Mouse (Mus musculus): Measurements from ENCODE around the gene Olfr1377. TPM values are rescaled to one million over a fixed set of nuclear protein-coding genes. Genes with fewer than 3 reads are reported as not detected.
"Not testable (repeated sequence)": the region's sequence is repeated elsewhere in the genome, so short reads cannot be mapped to it uniquely, and the experiment has no call there.

The Olfr1377 gene
- polyA plus RNA-seq, 1 experiment from 2014 or later: not detected

GRCm38 (mm10) chr11:50966230-50966629 lies 15.5 kb upstream of the Olfr1377 start, which contains the start of gene Olfr1378:
Gene Olfr1378, plus strand, starts transcription at chr11:50966530.
- no peaks in the 10 kb centered on the region for H3K27me3 ChIP-seq (ENCODE audit: control insufficient read depth, insufficient read depth, low read depth, low read length)
- no peak for ATAC-seq
- H3K9ac ChIP-seq (ENCODE audit: low read depth, low read length): no peak within 1 kb of the TSS
- H3K4me3 ChIP-seq (ENCODE audit: low read depth, low read length): no peak within 1 kb of the TSS
- no peak within 1 kb of the TSS for H3K27ac ChIP-seq (ENCODE audit: low read length)
- no peaks in the 10 kb centered on the region for H3K36me3 ChIP-seq (ENCODE audit: control insufficient read depth, insufficient read depth, low read length)
- 82% methylated on average over 11 of the region's 11 CpGs for WGBS
- H3K4me1 ChIP-seq (ENCODE audit: control insufficient read depth, insufficient read depth, low read length): no peaks in the 10 kb centered on the region
- no peaks in the 10 kb centered on the region for H3K9me3 ChIP-seq (replicated peaks; ENCODE audit: control insufficient read depth, low read length, poor library complexity, severe bottlenecking)
- no peak within 1 kb of the TSS for H3K4me2 ChIP-seq (ENCODE audit: low read length)

DNA sequence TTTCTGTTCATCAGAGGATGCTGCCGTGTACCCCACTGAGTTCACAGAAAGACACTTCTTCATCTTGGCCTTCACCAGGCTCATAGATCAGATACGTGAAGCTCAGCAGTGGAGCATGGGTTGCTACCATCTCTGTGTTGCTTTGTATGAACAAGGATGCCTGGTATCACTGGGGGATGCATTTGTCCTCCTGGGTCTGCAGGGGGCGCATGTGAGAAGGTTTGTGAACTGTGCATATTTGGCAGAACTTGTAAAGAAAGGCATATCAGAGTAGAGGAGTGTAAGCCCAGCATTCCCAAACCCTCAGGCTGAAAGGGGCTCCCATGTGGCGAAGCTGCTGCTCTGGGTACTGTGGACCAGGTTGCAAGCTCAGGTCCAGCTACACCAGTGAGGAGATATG lies 4.6 kb upstream of the Olfr1377 start:
- no peak for ATAC-seq
- H3K4me2 ChIP-seq (ENCODE audit: low read length): no peak overlapping the region

GRCm38 (mm10) chr11:51003296-51003695 lies 21.5 kb downstream of the Olfr1377 start, which contains the start of gene Olfr51:
Gene Olfr51, plus strand, starts transcription at chr11:51003596.
- ATAC-seq: no peak
- Histone ChIP-seq H3K4me1 (ENCODE audit: control insufficient read depth, insufficient read depth, low read length) (no peaks in the 10 kb centered on the region), H3K9me3 (replicated peaks; ENCODE audit: control insufficient read depth, low read length, poor library complexity, severe bottlenecking) (no peaks in the 10 kb centered on the region; the same call in 1 of the 2 replicates), H3K27me3 (ENCODE audit: control insufficient read depth, insufficient read depth, low read depth, low read length) (no peaks in the 10 kb centered on the region), H3K36me3 (ENCODE audit: control insufficient read depth, insufficient read depth, low read length) (no peaks in the 10 kb centered on the region), H3K4me3 (ENCODE audit: low read depth, low read length) (no peak within 1 kb of the TSS), H3K4me2 (ENCODE audit: low read length) (no peak within 1 kb of the TSS), H3K9ac (ENCODE audit: low read depth, low read length) (no peak within 1 kb of the TSS), H3K27ac (ENCODE audit: low read length) (no peak within 1 kb of the TSS)
- 74% methylated on average over 5 of the region's 5 CpGs for WGBS

More for the DNA sequence above, 4.6 kb upstream of the Olfr1377 start:
- 65% methylated on average over 4 of the region's 4 CpGs for WGBS
- Histone ChIP-seq H3K9ac (ENCODE audit: low read depth, low read length) (no peak overlapping the region), H3K4me1 (ENCODE audit: control insufficient read depth, insufficient read depth, low read length) (no peaks in the 10 kb centered on the region), H3K27me3 (ENCODE audit: control insufficient read depth, insufficient read depth, low read depth, low read length) (no peaks in the 10 kb centered on the region), H3K36me3 (ENCODE audit: control insufficient read depth, insufficient read depth, low read length) (no peaks in the 10 kb centered on the region), H3K27ac (ENCODE audit: low read length) (no peak overlapping the region), H3K9me3 (replicated peaks; ENCODE audit: control insufficient read depth, low read length, poor library complexity, severe bottlenecking) (no peaks in the 10 kb centered on the region), H3K4me3 (ENCODE audit: low read depth, low read length) (no peak overlapping the region)

DNA sequence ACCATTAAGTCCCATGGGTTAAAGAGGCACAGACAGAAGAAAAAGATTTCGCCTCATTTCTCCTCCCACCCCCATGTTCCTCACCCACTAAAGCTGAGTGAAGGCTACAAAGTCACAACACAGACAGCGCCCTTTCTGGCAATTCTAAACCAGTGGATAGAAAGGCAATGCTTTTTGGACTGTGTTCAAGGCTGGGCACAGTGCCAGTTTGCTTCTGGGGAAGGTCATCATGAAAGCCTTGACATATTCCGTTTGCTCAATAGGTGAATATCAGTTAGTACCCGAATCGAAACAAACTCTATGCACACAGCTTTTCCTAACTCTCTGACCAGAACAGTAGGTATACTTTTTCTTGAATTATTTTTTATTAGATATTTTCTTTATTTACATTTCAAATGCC lies 30.1 kb downstream of the Olfr1377 start:
- 75% methylated on average over 5 of the region's 5 CpGs for WGBS
- ATAC-seq: no peak

DNA sequence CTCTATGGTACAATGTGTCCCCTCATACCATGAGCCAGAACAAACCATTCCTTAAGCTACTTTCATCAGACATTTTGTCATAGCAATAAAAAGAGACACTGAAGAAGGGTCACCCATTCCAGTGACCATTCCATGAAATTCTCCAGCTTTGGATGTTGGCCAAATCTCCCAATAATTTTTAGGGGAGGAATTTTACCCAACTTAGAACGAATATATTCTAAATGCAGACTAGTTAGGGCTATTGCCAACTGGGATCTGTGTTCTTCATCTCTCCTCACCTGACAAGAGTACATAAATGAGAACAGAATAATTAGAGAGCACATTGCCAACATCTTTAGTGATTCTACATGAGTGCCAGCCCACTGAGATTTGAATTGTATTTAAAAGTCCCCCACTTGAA lies 32.2 kb downstream of the Olfr1377 start, which contains the start of gene Olfr54:
Gene Olfr54 (plus strand): TSS at position 301 of the 400 bp plus-strand sequence.
- H3K4me3 ChIP-seq (ENCODE audit: low read depth, low read length): no peak within 1 kb of the TSS
- 67% methylated on average over 1 of the region's 1 CpGs for WGBS
- no peak within 1 kb of the TSS for H3K4me2 ChIP-seq (ENCODE audit: low read length)
- H3K4me1 ChIP-seq (ENCODE audit: control insufficient read depth, insufficient read depth, low read length): no peaks in the 10 kb centered on the region
- H3K36me3 ChIP-seq (ENCODE audit: control insufficient read depth, insufficient read depth, low read length): no peaks in the 10 kb centered on the region
- no peaks in the 10 kb centered on the region for H3K27me3 ChIP-seq (ENCODE audit: control insufficient read depth, insufficient read depth, low read depth, low read length)
- no peak within 1 kb of the TSS for H3K9ac ChIP-seq (ENCODE audit: low read depth, low read length)
- no peak for ATAC-seq
- H3K27ac ChIP-seq (ENCODE audit: low read length): no peak within 1 kb of the TSS
- no peaks in the 10 kb centered on the region for H3K9me3 ChIP-seq (replicated peaks; ENCODE audit: control insufficient read depth, low read length, poor library complexity, severe bottlenecking)

More for the DNA sequence above, 30.1 kb downstream of the Olfr1377 start:
- Histone ChIP-seq H3K9me3 (replicated peaks; ENCODE audit: control insufficient read depth, low read length, poor library complexity, severe bottlenecking) (no peaks in the 10 kb centered on the region), H3K27ac (ENCODE audit: low read length) (no peak overlapping the region), H3K4me3 (ENCODE audit: low read depth, low read length) (no peak overlapping the region), H3K27me3 (ENCODE audit: control insufficient read depth, insufficient read depth, low read depth, low read length) (no peaks in the 10 kb centered on the region), H3K4me1 (ENCODE audit: control insufficient read depth, insufficient read depth, low read length) (no peaks in the 10 kb centered on the region), H3K4me2 (ENCODE audit: low read length) (no peak overlapping the region), H3K9ac (ENCODE audit: low read depth, low read length) (no peak overlapping the region), H3K36me3 (ENCODE audit: control insufficient read depth, insufficient read depth, low read length) (no peaks in the 10 kb centered on the region)

DNA sequence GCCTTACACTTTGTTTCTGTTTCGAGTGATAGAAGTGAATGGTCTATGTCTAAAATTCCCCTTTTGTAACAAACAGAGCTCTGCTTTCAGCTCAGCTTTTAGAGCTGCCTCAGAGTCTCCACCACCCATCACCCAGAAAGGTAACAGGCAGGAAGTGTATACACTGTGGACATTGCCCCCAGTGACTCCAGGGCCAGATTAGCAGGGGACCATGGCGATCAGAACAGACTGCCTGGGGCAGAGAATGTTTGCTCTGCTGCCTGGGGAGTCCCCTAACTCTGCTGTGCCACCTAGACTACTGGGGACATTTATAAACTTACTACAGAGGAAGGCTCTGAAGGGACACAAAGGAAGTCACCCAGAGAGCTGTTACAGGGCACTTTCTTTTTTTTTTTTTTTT lies 34.6 kb downstream of the Olfr1377 start:
- WGBS: 51% methylated on average over 2 of the region's 2 CpGs
- no peaks in the 10 kb centered on the region for H3K4me1 ChIP-seq (ENCODE audit: control insufficient read depth, insufficient read depth, low read length)

DNA sequence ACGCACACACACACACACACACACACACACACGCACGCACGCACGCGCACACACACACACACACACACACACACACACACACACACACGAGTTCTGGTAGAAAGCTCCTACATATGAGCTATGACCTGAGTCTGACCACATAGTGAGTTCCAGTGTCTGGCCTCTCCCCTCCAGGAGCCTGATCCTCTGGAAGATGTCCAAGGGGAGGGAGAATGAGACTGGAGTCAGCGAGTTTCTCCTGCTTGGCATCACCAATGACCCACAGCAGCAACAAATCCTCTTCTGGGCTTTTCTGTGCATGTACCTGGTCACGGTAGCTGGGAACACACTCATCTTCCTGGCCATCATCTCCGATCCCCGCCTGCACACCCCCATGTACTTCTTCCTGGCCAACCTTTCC lies 45.0 kb downstream of the Olfr1377 start:
- ATAC-seq; H3K9me3 ChIP-seq (replicated peaks; ENCODE audit: control insufficient read depth, low read length, poor library complexity, severe bottlenecking); H3K36me3 ChIP-seq (ENCODE audit: control insufficient read depth, insufficient read depth, low read length); H3K27ac ChIP-seq (ENCODE audit: low read length); H3K9ac ChIP-seq (ENCODE audit: low read depth, low read length); H3K4me2 ChIP-seq (ENCODE audit: low read length); H3K4me3 ChIP-seq (ENCODE audit: low read depth, low read length); H3K4me1 ChIP-seq (ENCODE audit: control insufficient read depth, insufficient read depth, low read length); H3K27me3 ChIP-seq (ENCODE audit: control insufficient read depth, insufficient read depth, low read depth, low read length): not testable (repeated sequence)
- 90% methylated on average over 11 of the region's 11 CpGs for WGBS

More for the DNA sequence above, 34.6 kb downstream of the Olfr1377 start:
- H3K9me3 ChIP-seq (replicated peaks; ENCODE audit: control insufficient read depth, low read length, poor library complexity, severe bottlenecking): no peaks in the 10 kb centered on the region
- no peak overlapping the region for H3K9ac ChIP-seq (ENCODE audit: low read depth, low read length)
- H3K36me3 ChIP-seq (ENCODE audit: control insufficient read depth, insufficient read depth, low read length): no peaks in the 10 kb centered on the region
- ATAC-seq: no peak
- no peak overlapping the region for H3K27ac ChIP-seq (ENCODE audit: low read length)
- H3K27me3 ChIP-seq (ENCODE audit: control insufficient read depth, insufficient read depth, low read depth, low read length): no peaks in the 10 kb centered on the region
- no peak overlapping the region for H3K4me3 ChIP-seq (ENCODE audit: low read depth, low read length)
- H3K4me2 ChIP-seq (ENCODE audit: low read length): no peak overlapping the region

DNA sequence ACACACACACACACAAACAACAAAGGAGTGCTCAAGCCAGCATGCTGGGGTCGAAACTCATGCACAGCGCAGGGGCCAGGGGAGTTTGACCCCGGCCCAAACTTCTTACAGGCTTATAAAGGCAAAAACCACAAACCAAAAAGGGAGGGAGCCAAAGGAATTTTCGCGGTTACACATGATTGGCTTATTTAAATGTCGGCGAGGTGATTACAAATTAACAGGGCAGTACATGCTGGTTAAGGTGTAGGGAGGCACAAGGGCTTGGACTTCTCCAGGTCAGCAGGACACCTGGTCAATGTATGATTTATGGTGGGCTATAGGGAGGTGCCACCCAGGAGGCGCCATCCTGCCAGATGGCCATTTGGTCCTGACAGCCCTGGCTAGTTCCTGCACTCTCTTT lies 47.6 kb downstream of the Olfr1377 start:
- not testable (repeated sequence) for H3K36me3 ChIP-seq (ENCODE audit: control insufficient read depth, insufficient read depth, low read length); H3K4me1 ChIP-seq (ENCODE audit: control insufficient read depth, insufficient read depth, low read length); H3K4me3 ChIP-seq (ENCODE audit: low read depth, low read length); ATAC-seq; H3K4me2 ChIP-seq (ENCODE audit: low read length); H3K9ac ChIP-seq (ENCODE audit: low read depth, low read length); H3K27me3 ChIP-seq (ENCODE audit: control insufficient read depth, insufficient read depth, low read depth, low read length); H3K9me3 ChIP-seq (replicated peaks; ENCODE audit: control insufficient read depth, low read length, poor library complexity, severe bottlenecking); H3K27ac ChIP-seq (ENCODE audit: low read length)
- WGBS: 66% methylated on average over 8 of the region's 8 CpGs

DNA sequence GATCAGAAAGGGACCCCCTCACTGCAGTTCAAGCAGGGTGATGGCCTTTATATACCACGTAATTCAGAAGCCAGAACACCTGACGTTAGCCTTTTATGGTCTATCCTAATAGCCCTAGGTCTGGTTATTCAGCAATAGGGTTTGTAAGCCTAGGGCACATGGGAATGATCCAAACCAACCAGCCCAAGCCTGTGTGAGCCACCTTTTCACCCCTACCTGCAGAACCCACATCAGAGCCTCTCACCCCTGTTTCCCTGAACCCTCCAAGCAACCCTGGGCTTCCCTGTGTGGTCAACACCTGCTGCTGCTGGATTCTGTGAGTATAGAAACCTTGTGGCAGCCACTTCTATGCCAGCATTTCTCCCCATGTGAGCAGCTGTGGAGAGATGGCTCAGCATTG lies 48.5 kb downstream of the Olfr1377 start:
- Histone ChIP-seq H3K27ac (ENCODE audit: low read length) (no peak overlapping the region), H3K9me3 (replicated peaks; ENCODE audit: control insufficient read depth, low read length, poor library complexity, severe bottlenecking) (no peaks in the 10 kb centered on the region), H3K4me1 (ENCODE audit: control insufficient read depth, insufficient read depth, low read length) (no peaks in the 10 kb centered on the region), H3K4me3 (ENCODE audit: low read depth, low read length) (no peak overlapping the region), H3K36me3 (ENCODE audit: control insufficient read depth, insufficient read depth, low read length) (no peaks in the 10 kb centered on the region), H3K9ac (ENCODE audit: low read depth, low read length) (no peak overlapping the region), H3K4me2 (ENCODE audit: low read length) (no peak overlapping the region), H3K27me3 (ENCODE audit: control insufficient read depth, insufficient read depth, low read depth, low read length) (no peaks in the 10 kb centered on the region)
- 72% methylated on average over 2 of the region's 2 CpGs for WGBS
- no peak for ATAC-seq
